Mouse (Mus musculus): ENCODE results near the gene Tubg2. TPM values are rescaled to one million over a fixed set of nuclear protein-coding genes. Genes with fewer than 3 reads are reported as not detected.

The Tubg2 gene
- polyA plus RNA-seq, 1 experiment from 2014 or later, result 3.9 TPM

GRCm38 (mm10) chr11:101173631-101174388 is 18.1 kb downstream of the Tubg2 start:
- peaks cover 58% of the 10 kb centered on the region for H3K4me1 ChIP-seq (ENCODE audit: control insufficient read depth, insufficient read depth, low read length)
- H3K4me2 ChIP-seq (ENCODE audit: low read depth, low read length), result peak overlapping the region; percentile 92
- H3K4me3 ChIP-seq (replicated peaks; ENCODE audit: low read length), result peak overlapping the region; percentile 35
- WGBS, result 3% methylated on average over 61 of the region's 61 CpGs
- peak overlapping the region; percentile 64 for H3K9ac ChIP-seq (ENCODE audit: low read length)
- no peaks in the 10 kb centered on the region for H3K36me3 ChIP-seq (ENCODE audit: control insufficient read depth, insufficient read depth, low read length)
- H3K27me3 ChIP-seq (ENCODE audit: control insufficient read depth, insufficient read depth, low read length), result peaks cover 20% of the 10 kb centered on the region
- peak overlapping the region; percentile 92 for H3K27ac ChIP-seq (ENCODE audit: low read length)
- ATAC-seq (ENCODE audit: insufficient read depth, low FRiP score), result peak; percentile 30; the same call in 1 of the 2 replicates
- no peaks in the 10 kb centered on the region for H3K9me3 ChIP-seq (replicated peaks; ENCODE audit: control insufficient read depth, low read length)

- 25% methylated on average over 9 of the region's 9 CpGs for WGBS
- H3K4me2 ChIP-seq (ENCODE audit: low read depth, low read length), result peak overlapping the region; percentile 92
- peaks cover 52% of the 10 kb centered on the region for H3K4me1 ChIP-seq (ENCODE audit: control insufficient read depth, insufficient read depth, low read length)
- ATAC-seq (ENCODE audit: insufficient read depth, low FRiP score), result no peak
- 0 out of 2 replicates have a peak overlapping the region, but pooled peaks have one; percentile 92 for H3K27ac ChIP-seq (ENCODE audit: low read length)
- H3K27me3 ChIP-seq (ENCODE audit: control insufficient read depth, insufficient read depth, low read length), result peaks cover 20% of the 10 kb centered on the region
- H3K9ac ChIP-seq (ENCODE audit: low read length), result peak overlapping the region; percentile 64
- no peaks in the 10 kb centered on the region for H3K9me3 ChIP-seq (replicated peaks; ENCODE audit: control insufficient read depth, low read length)
- peak overlapping the region; percentile 35 for H3K4me3 ChIP-seq (replicated peaks; ENCODE audit: low read length)
- no peaks in the 10 kb centered on the region for H3K36me3 ChIP-seq (ENCODE audit: control insufficient read depth, insufficient read depth, low read length)
These were observed 18.7 kb downstream of the Tubg2 start for GRCm38 (mm10) chr11:101174389-101174745.

- 28% methylated on average over 14 of the region's 14 CpGs for WGBS
- peak within 1 kb of the TSS; percentile 27; the same call in 1 of the 2 replicates for H3K27ac ChIP-seq (ENCODE audit: low read length)
- no peak for ATAC-seq (ENCODE audit: insufficient read depth, low FRiP score)
These were observed 19.3 kb downstream of the Tubg2 start, which contains the start of gene Ccr10 for GRCm38 (mm10) chr11:101174851-101175628. Gene Ccr10, minus strand, starts transcription at chr11:101175443.

GRCm38 (mm10) chr11:101175636-101176116 is 20.0 kb downstream of the Tubg2 start:
- H3K27me3 ChIP-seq (ENCODE audit: control insufficient read depth, insufficient read depth, low read length), result peaks cover 20% of the 10 kb centered on the region
- no peaks in the 10 kb centered on the region for H3K9me3 ChIP-seq (replicated peaks; ENCODE audit: control insufficient read depth, low read length)
- no peak for ATAC-seq (ENCODE audit: insufficient read depth, low FRiP score)
- H3K36me3 ChIP-seq (ENCODE audit: control insufficient read depth, insufficient read depth, low read length), result no peaks in the 10 kb centered on the region
- peak overlapping the region; percentile 42 for H3K4me3 ChIP-seq (replicated peaks; ENCODE audit: low read length)
- no peak overlapping the region for H3K27ac ChIP-seq (ENCODE audit: low read length)
- H3K4me1 ChIP-seq (ENCODE audit: control insufficient read depth, insufficient read depth, low read length), result peaks cover 47% of the 10 kb centered on the region
- peak overlapping the region; percentile 65 for H3K9ac ChIP-seq (ENCODE audit: low read length)
- H3K4me2 ChIP-seq (ENCODE audit: low read depth, low read length), result peak overlapping the region; percentile 92
- WGBS, result 11% methylated on average over 11 of the region's 11 CpGs

More at GRCm38 (mm10) chr11:101174851-101175628, 19.3 kb downstream of the Tubg2 start, which contains the start of gene Ccr10:
- peaks cover 47% of the 10 kb centered on the region for H3K4me1 ChIP-seq (ENCODE audit: control insufficient read depth, insufficient read depth, low read length)
- H3K27me3 ChIP-seq (ENCODE audit: control insufficient read depth, insufficient read depth, low read length), result peaks cover 20% of the 10 kb centered on the region
- H3K9ac ChIP-seq (ENCODE audit: low read length), result peak within 1 kb of the TSS; percentile 65
- H3K4me2 ChIP-seq (ENCODE audit: low read depth, low read length), result peak within 1 kb of the TSS; percentile 92
- H3K9me3 ChIP-seq (replicated peaks; ENCODE audit: control insufficient read depth, low read length), result no peaks in the 10 kb centered on the region
- H3K36me3 ChIP-seq (ENCODE audit: control insufficient read depth, insufficient read depth, low read length), result no peaks in the 10 kb centered on the region
- peak within 1 kb of the TSS; percentile 42 for H3K4me3 ChIP-seq (replicated peaks; ENCODE audit: low read length)

GRCm38 (mm10) chr11:101176117-101176691 is 20.5 kb downstream of the Tubg2 start:
- Histone ChIP-seq H3K9ac (ENCODE audit: low read length) (peak overlapping the region; percentile 65), H3K27ac (ENCODE audit: low read length) (peak overlapping the region; percentile 27; the same call in 1 of the 2 replicates), H3K9me3 (replicated peaks; ENCODE audit: control insufficient read depth, low read length) (no peaks in the 10 kb centered on the region), H3K36me3 (ENCODE audit: control insufficient read depth, insufficient read depth, low read length) (no peaks in the 10 kb centered on the region), H3K27me3 (ENCODE audit: control insufficient read depth, insufficient read depth, low read length) (peaks cover 20% of the 10 kb centered on the region), H3K4me3 (replicated peaks; ENCODE audit: low read length) (peak overlapping the region; percentile 42), H3K4me1 (ENCODE audit: control insufficient read depth, insufficient read depth, low read length) (peaks cover 47% of the 10 kb centered on the region), H3K4me2 (ENCODE audit: low read depth, low read length) (peak overlapping the region; percentile 70)
- ATAC-seq (ENCODE audit: insufficient read depth, low FRiP score), result no peak
- WGBS, result 1% methylated on average over 25 of the region's 25 CpGs

GRCm38 (mm10) chr11:101176933-101177773 is 21.4 kb downstream of the Tubg2 start:
- H3K9me3 ChIP-seq (replicated peaks; ENCODE audit: control insufficient read depth, low read length), result no peaks in the 10 kb centered on the region
- peak overlapping the region; percentile 70 for H3K4me2 ChIP-seq (ENCODE audit: low read depth, low read length)
- H3K4me3 ChIP-seq (replicated peaks; ENCODE audit: low read length), result peak overlapping the region; percentile 42
- H3K27me3 ChIP-seq (ENCODE audit: control insufficient read depth, insufficient read depth, low read length), result peaks cover 20% of the 10 kb centered on the region
- H3K27ac ChIP-seq (ENCODE audit: low read length), result no peak overlapping the region
- no peak for ATAC-seq (ENCODE audit: insufficient read depth, low FRiP score)
- H3K36me3 ChIP-seq (ENCODE audit: control insufficient read depth, insufficient read depth, low read length), result no peaks in the 10 kb centered on the region
- WGBS, result 36% methylated on average over 22 of the region's 22 CpGs
- peak overlapping the region; percentile 65; the same call in 1 of the 2 replicates for H3K9ac ChIP-seq (ENCODE audit: low read length)
- H3K4me1 ChIP-seq (ENCODE audit: control insufficient read depth, insufficient read depth, low read length), result peaks cover 44% of the 10 kb centered on the region

GRCm38 (mm10) chr11:101178061-101179058 is 22.7 kb downstream of the Tubg2 start:
- no peak overlapping the region for H3K27ac ChIP-seq (ENCODE audit: low read length)
- no peak overlapping the region for H3K9ac ChIP-seq (ENCODE audit: low read length)
- H3K4me2 ChIP-seq (ENCODE audit: low read depth, low read length), result no peak overlapping the region
- no peak for ATAC-seq (ENCODE audit: insufficient read depth, low FRiP score)
- 62% methylated on average over 36 of the region's 36 CpGs for WGBS
- H3K4me3 ChIP-seq (replicated peaks; ENCODE audit: low read length), result no peak overlapping the region
- no peaks in the 10 kb centered on the region for H3K36me3 ChIP-seq (ENCODE audit: control insufficient read depth, insufficient read depth, low read length)
- peaks cover 20% of the 10 kb centered on the region for H3K27me3 ChIP-seq (ENCODE audit: control insufficient read depth, insufficient read depth, low read length)
- H3K4me1 ChIP-seq (ENCODE audit: control insufficient read depth, insufficient read depth, low read length), result peaks cover 34% of the 10 kb centered on the region
- H3K9me3 ChIP-seq (replicated peaks; ENCODE audit: control insufficient read depth, low read length), result no peaks in the 10 kb centered on the region
